ENCODE assay signal across 8 mouse cellular contexts in the genomic region with DNA sequence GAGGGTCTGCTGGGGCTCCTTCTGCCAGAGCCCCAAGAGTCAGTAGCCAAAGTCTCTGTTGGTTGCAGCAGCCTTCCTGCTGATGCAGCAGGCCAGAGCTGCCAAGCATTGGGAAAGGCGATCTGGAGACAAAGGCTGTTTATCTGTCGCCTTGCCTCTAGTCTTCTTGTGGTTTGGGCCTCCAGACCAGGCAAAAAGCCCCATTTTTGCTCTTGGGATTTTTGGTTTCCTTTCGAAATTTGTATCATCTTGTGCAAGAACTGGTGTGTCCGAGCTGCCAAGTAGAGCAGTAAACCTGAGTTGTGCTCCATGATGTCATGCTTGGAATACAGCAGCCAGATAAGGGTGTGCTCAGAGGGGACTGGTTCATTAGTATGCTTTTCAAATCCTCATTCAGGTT. TPM values are rescaled to one million over a fixed set of nuclear protein-coding genes. Genes with fewer than 3 reads are reported as not detected.
DNase-seq lines count a peak whose midpoint lies in the region.

No protein-coding gene starts in this region.

- peak; percentile 60 to 64 for DNase-seq in cerebellum, postnatal 10 days
- no peak for DNase-seq in cerebellum, adult 9-11 months
- DNase-seq in urinary bladder, postnatal 14 days (ENCODE audit: low spot score), result peak; percentile 49
- DNase-seq in urinary bladder, postnatal 10 days (ENCODE audit: low spot score), result no peak
- DNase-seq in heart, postnatal 36 days, result peak; percentile 56 to 61
- DNase-seq in embryo, embryonic 10.5 days (ENCODE audit: low spot score), result no peak
- DNase-seq in layer of hippocampus, postnatal 10 days (ENCODE audit: low spot score in 2 of 2), result no peak
- no peak for DNase-seq in urinary bladder, postnatal 25 days (ENCODE audit: low spot score)

- intact Hi-C loops in heart, postnatal 36 days (cut with DNase I), result loop anchor here (5.0 kb wide), 1 partner anchor 230 kb away; no protein-coding TSS in a partner anchor

RNA-seq across cellular contexts. Expression of a gene that starts 34.4 kb away (rescaled TPM):
- total RNA-seq in heart, postnatal 36 days (2021), result not detected
- total RNA-seq in layer of hippocampus, postnatal 10 days (2021), result under 1 TPM; 0.27 TPM

RNA-seq across cellular contexts. Expression of a gene that starts 43.8 kb away (rescaled TPM):
- 1 to 10 TPM; 9.1 to 9.4 TPM for total RNA-seq in heart, postnatal 36 days (2021)
- 10 to 100 TPM; 24.0 to 25.9 TPM for total RNA-seq in layer of hippocampus, postnatal 10 days (2021)

RNA-seq across cellular contexts. Expression of a gene that starts 43.9 kb away (rescaled TPM):
- 1 to 10 TPM; 1.2 TPM for total RNA-seq in heart, postnatal 36 days (2021)
- 1 to 10 TPM; 5.0 to 6.2 TPM for total RNA-seq in layer of hippocampus, postnatal 10 days (2021)

RNA-seq across cellular contexts. Expression of a gene that starts 47.6 kb away (rescaled TPM):
- not detected for total RNA-seq in heart, postnatal 36 days (2021)
- not detected for total RNA-seq in layer of hippocampus, postnatal 10 days (2021)

RNA-seq across cellular contexts. Expression of a gene that starts 58.9 kb away (rescaled TPM):
- total RNA-seq in heart, postnatal 36 days (2021), result under 1 TPM; 0.35 to 0.53 TPM
- total RNA-seq in layer of hippocampus, postnatal 10 days (2021), result 1 to 10 TPM; 2.9 to 3.5 TPM

Comparison
In these comparisons a context has a peak if more than half of its experiments do, and no peak if none do; other contexts are left out.
1. DNase-seq: peak in cerebellum, postnatal 10 days (2 of 2), urinary bladder, postnatal 14 days (single experiment) and heart, postnatal 36 days (2 of 2); none in cerebellum, adult 9-11 months (single experiment), urinary bladder, postnatal 10 days (single experiment), embryo, embryonic 10.5 days (single experiment), layer of hippocampus, postnatal 10 days (0 of 2) and urinary bladder, postnatal 25 days (single experiment).